Mouse (Mus musculus): ENCODE data around the gene Mlst8. TPM values are rescaled to one million over a fixed set of nuclear protein-coding genes. Genes with fewer than 3 reads are reported as not detected.

The Mlst8 gene
- total RNA-seq, 2 experiments from 2014 or later, result 36.0 to 44.9 TPM

GRCm38 (mm10) chr17:24485090-24485860 lies 6.4 kb upstream of the Mlst8 start:
- DNase-seq (ENCODE audit: low spot score in 2 of 2), result no peak
- no peak for TF ChIP-seq CTCF (conservative IDR thresholded peaks at IDR 0.05)
- H3K27ac ChIP-seq, result peak overlapping the region; percentile 36
- H3K4me3 ChIP-seq, result no peak overlapping the region

DNA sequence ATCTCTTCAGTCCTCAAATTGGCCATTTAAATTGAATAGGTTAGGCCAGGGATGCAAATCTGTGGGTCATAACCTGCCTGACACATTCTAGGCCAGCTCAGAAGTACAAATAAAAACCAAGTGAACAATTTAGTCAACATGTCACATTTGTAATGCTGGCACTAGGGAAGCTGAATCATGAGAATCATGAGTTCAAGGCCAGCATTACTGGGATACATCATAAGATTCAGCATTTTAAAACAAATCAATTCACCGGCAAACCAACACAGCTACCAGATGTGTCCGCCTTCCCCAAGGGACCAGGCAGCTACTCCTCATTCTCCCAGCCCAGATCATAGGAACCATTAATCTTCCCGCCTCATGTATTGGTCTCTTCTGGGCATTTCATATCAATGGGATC lies 4.6 kb upstream of the Mlst8 start:
- Histone ChIP-seq H3K4me3 (no peak overlapping the region), H3K27ac (no peak overlapping the region)
- no peak for TF ChIP-seq CTCF (conservative IDR thresholded peaks at IDR 0.05)
- no peak for DNase-seq (ENCODE audit: low spot score in 2 of 2)

DNA sequence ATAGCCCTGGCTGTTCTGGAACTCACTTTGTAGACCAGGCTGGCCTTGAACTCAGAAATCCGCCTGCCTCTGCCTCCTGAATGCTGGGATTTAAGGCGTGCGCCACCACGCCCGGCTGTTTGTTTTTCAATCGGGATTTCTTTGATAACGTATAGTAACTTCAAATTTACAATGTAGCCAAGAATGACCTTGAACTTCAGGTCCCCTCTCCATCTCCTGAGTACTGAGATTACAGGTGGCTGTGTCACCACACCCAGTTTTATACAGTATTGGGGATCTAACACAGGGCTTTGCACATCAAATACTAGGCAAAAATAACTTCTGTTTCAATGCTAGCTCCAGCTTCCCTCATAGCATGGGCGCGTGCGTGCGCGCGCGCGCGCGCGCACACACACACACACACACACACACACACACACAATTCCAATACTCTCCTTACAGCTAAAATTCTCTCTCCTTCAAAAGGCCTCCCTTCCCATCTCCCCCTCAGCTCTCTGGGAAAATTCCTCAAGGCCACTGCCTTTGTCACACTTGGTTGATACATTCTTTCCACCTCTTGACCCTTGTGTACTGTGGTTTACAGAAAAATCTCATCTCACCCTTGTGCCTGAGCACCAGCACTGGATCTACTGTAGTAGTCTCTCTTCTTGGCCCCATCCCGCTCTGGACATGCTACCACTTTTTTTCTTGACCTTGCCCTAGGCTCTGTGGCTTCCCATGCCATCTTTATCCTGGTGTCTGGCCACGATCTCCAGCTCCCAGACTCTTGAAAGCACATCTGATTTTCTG lies 2.3 kb upstream of the Mlst8 start:
- no peak for DNase-seq (ENCODE audit: low spot score in 2 of 2)
- no peak overlapping the region for H3K4me3 ChIP-seq
- TF ChIP-seq CTCF (conservative IDR thresholded peaks at IDR 0.05), result no peak

DNA sequence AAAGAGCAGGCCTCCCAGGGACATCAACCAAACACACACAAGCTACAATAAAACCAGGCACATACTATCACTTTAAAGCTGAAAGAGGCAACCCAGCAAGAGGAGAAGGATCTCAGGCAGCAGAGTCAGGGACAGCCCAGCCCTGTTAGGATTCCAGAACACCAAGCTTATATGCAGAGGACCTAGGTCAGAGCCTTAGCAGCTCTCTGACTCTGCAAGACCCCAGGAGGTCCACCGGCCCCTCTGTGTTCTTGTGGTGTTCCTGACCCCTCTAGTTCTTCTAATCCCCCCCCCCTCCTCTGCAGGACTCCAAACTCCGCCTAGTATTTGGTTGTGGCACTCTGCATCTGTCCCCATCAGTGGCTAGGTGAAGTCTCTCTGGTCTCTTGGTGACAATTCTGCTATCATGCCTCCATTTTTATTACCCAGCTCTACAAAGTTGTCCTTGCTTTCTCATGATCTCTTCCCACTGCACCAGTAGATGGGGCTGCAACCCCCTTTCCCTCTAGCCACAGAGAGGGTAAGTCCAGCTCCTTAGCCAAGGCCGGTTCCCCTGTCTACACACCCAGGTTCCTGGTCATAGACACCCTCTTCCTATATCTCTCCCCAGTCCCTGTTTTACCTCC lies 1.4 kb upstream of the Mlst8 start:
- no peak for DNase-seq (ENCODE audit: low spot score in 2 of 2)
- no peak overlapping the region for H3K4me3 ChIP-seq
- no peak overlapping the region for H3K27ac ChIP-seq
- peak; percentile 69 for TF ChIP-seq CTCF (conservative IDR thresholded peaks at IDR 0.05)

More for the DNA sequence above, 2.3 kb upstream of the Mlst8 start:
- no peak overlapping the region for H3K27ac ChIP-seq

DNA sequence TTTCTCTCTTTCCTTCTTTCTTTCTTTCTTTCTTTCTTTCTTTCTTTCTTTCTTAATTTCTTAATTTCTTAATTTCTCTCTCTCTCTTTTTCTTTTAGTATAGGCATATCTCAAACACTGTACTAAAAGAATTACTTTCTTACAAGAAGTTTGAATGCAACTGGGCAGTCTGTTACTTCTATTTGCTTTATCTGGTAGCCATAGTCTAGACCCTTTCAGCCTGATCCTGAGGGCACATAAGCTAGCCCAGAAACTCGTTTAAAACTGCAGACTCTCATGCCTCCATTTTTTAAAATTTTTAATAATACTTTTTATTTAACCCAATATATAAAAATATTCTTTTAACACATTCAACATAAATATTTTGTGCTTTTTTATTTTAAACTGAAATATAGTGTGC lies 553 bp upstream of the Mlst8 start:
- DNase-seq (ENCODE audit: low spot score in 2 of 2), result no peak
- TF ChIP-seq CTCF (conservative IDR thresholded peaks at IDR 0.05), result no peak
- H3K27ac ChIP-seq, result peak overlapping the region; percentile 99
- H3K4me3 ChIP-seq, result peak overlapping the region; percentile 68

- TF ChIP-seq CTCF (conservative IDR thresholded peaks at IDR 0.05), result no peak
- peak overlapping the region; percentile 68 for H3K4me3 ChIP-seq
- no peak for DNase-seq (ENCODE audit: low spot score in 2 of 2)
- peak overlapping the region; percentile 99 for H3K27ac ChIP-seq
Observed at GRCm38 (mm10) chr17:24477985-24478600, 785 bp downstream of the Mlst8 start.

GRCm38 (mm10) chr17:24477053-24477984 lies 1.6 kb downstream of the Mlst8 start:
- no peak for TF ChIP-seq CTCF (conservative IDR thresholded peaks at IDR 0.05)
- Histone ChIP-seq H3K27ac (peak overlapping the region; percentile 99), H3K4me3 (no peak overlapping the region; the same call in 1 of the 2 replicates)
- no peak for DNase-seq (ENCODE audit: low spot score in 2 of 2)

DNA sequence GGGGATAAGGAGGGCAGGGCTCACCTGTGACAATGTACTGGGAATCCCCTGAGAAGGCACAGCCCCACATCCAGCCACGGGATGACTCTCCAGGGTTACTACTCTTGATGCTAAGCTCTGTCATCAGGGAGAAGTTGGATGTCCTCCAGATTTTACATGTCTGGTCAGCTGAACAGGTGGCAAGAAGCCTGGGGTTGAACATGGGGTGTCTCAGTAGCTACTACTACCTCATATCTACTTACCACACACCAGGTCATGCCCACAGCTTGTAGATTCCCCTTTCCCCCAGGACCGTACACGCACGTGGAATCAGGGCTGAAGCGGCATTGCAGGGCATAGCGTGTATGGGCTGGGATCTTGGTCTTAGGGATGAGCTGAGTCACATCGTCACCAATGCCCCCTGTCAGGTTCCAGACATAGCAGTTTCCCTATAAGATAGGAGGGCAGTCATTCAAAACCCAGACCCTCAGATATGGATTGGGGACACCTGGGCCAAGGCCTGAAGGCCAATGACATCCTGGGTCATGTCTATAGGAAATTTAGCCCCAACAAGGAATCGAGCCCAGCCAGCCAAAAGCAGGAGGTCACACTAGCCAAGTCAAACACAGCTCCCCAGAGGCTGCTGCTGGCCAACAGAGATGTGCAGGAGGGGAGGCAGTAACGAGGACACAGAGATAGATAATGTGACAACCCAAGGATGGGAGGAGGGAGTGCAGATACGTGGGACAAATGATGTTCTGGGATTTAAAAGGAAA lies 2.7 kb downstream of the Mlst8 start:
- Histone ChIP-seq H3K4me3 (no peak overlapping the region), H3K27ac (peak overlapping the region; percentile 96; the same call in 1 of the 2 replicates)
- DNase-seq (ENCODE audit: low spot score in 2 of 2), result no peak
- no peak for TF ChIP-seq CTCF (conservative IDR thresholded peaks at IDR 0.05)

- no peak for TF ChIP-seq CTCF (conservative IDR thresholded peaks at IDR 0.05)
- DNase-seq (ENCODE audit: low spot score in 2 of 2), result no peak
- Histone ChIP-seq H3K4me3 (no peak overlapping the region), H3K27ac (peak overlapping the region; percentile 96)
Observed at GRCm38 (mm10) chr17:24475586-24475985, 3.3 kb downstream of the Mlst8 start.

DNA sequence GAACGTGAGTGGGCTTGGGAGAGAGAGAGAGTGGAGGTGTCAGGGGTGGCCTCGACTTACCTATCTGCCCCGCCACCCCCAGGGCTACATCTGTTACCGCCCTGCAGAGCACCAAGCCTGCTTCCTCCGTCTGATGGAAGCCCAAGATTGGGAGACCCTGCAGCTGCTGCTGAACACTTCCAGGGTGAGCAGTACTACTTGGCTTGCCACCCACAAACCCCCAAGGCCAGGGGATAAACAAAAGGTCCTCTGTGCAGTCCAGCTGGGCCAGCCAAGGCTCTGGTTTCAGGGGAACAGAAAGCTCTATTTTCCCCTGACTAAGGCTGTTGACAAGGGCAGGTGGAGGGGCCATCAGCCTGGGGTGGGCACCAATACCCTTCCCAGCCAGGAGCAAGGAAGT lies 4.3 kb downstream of the Mlst8 start:
- Histone ChIP-seq H3K4me3 (no peak overlapping the region), H3K27ac (peak overlapping the region; percentile 96)
- peak; percentile 55 to 79 for DNase-seq (ENCODE audit: low spot score in 2 of 2)
- no peak for TF ChIP-seq CTCF (conservative IDR thresholded peaks at IDR 0.05)

- Histone ChIP-seq H3K4me3 (peak within 1 kb of the TSS; percentile 94; the same call in 1 of the 2 replicates), H3K27ac (peak within 1 kb of the TSS; percentile 96)
- no peak for TF ChIP-seq CTCF (conservative IDR thresholded peaks at IDR 0.05)
Observed at GRCm38 (mm10) chr17:24473612-24474275, 5.1 kb downstream of the Mlst8 start, which contains the start of gene Bricd5. Gene Bricd5 (plus strand): TSS chr17:24473884.

More at GRCm38 (mm10) chr17:24473612-24474275, 5.1 kb downstream of the Mlst8 start, which contains the start of gene Bricd5:
- DNase-seq (ENCODE audit: low spot score in 2 of 2), result no peak

Measured in layer of hippocampus, adult 2 months (tissue).